In the genomic region with DNA sequence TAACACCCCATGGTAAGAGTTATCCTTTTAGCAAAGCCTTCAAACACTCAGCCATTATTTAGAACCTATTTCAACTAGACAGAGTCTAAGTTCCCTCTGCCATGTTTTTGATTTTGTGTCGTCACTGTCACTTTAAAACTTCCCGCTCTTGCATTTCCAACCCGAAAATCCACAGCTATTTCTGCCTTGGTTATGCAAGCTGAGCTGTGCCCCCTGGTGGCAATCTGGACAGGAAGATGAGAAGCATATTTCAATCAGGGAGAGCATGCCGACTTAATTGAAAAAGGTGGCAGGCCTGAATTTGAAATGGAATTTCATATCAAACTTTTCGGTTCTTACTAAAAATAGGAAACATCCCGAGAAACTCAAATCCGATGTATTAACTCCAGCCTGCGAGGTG, we compare ENCODE assay signal across 10 mouse cellular contexts. TPM values are rescaled to one million over a fixed set of nuclear protein-coding genes. Genes with fewer than 3 reads are reported as not detected.
DNase-seq lines count a peak whose midpoint lies in the region; ATAC-seq and TF ChIP-seq lines count a peak whose summit lies in the region.
"Had no signal": no experiment of that assay in that cellular context is flagged by ENCODE, and none has a peak within 500 bp of the region (broad histone marks: within the 10 kb centered on the region; RNA-seq: fewer than 3 reads in every experiment).

No protein-coding gene starts in this region.

- H3K27ac ChIP-seq in kidney, adult 2 months (ENCODE audit: insufficient read depth, low read depth, low read length), result no peak overlapping the region
- H3K27ac ChIP-seq in kidney, embryonic 15.5 days, result no peak overlapping the region
- H3K27ac ChIP-seq: liver, embryonic 15.5 days; stomach, embryonic 15.5 days had no signal

- no peaks in the 10 kb centered on the region for H3K36me3 ChIP-seq in kidney, adult 2 months (ENCODE audit: control insufficient read depth, insufficient read depth, low read length)
- H3K36me3 ChIP-seq in kidney, embryonic 15.5 days, result peaks cover 46% of the 10 kb centered on the region

- no peak overlapping the region for H3K4me2 ChIP-seq in kidney, embryonic 15.5 days
- H3K4me2 ChIP-seq: liver, embryonic 15.5 days; stomach, embryonic 15.5 days had no signal

- no peaks in the 10 kb centered on the region for H3K4me1 ChIP-seq in kidney, adult 2 months (ENCODE audit: control insufficient read depth, insufficient read depth, low read length)
- H3K4me1 ChIP-seq in kidney, embryonic 15.5 days, result no peaks in the 10 kb centered on the region
- H3K4me1 ChIP-seq: liver, embryonic 15.5 days; stomach, embryonic 15.5 days had no signal

- 60% methylated on average over 8 of the region's 8 CpGs for WGBS in kidney, adult 2 months
- WGBS in kidney, embryonic 15.5 days, result 65% methylated on average over 8 of the region's 8 CpGs

- DNase-seq in kidney, adult 2 months, result peak; percentile 41
- peak; percentile 10 for DNase-seq in adipocyte (ENCODE audit: low spot score)
- DNase-seq in embryo, embryonic 10 days (ENCODE audit: low spot score), result peak; percentile 66
- DNase-seq in layer of hippocampus, adult 9-10 months (ENCODE audit: low spot score), result peak; percentile 73
- peak; percentile 30 to 51 for DNase-seq in lung, postnatal 4 days
- DNase-seq in spleen, postnatal 14 days (ENCODE audit: low spot score in 2 of 2), result no peak
- no peak for DNase-seq in thymus, postnatal 0 days (ENCODE audit: low spot score)

- no peak for ATAC-seq in kidney, embryonic 15.5 days (replicated peaks; ENCODE audit: low FRiP score)

- H3K9me3 ChIP-seq in kidney, embryonic 15.5 days (replicated peaks), result no peaks in the 10 kb centered on the region
- H3K9me3 ChIP-seq: liver, embryonic 15.5 days; stomach, embryonic 15.5 days had no signal

- no peak overlapping the region for H3K4me3 ChIP-seq in kidney, adult 2 months (ENCODE audit: insufficient read depth, low read depth, low read length)
- H3K4me3 ChIP-seq in kidney, embryonic 15.5 days (replicated peaks), result no peak overlapping the region
- H3K4me3 ChIP-seq: liver, embryonic 15.5 days; stomach, embryonic 15.5 days had no signal

- peak; percentile 53 for TF ChIP-seq CTCF in kidney, adult 2 months (conservative IDR thresholded peaks at IDR 0.05; ENCODE audit: insufficient read depth, insufficient read length, low read depth, low read length)

- no peak for TF ChIP-seq POLR2A in kidney, adult 2 months (IDR thresholded peaks at IDR 0.05; ENCODE audit: low read depth, low read length)

- H3K27me3 ChIP-seq in kidney, adult 2 months (replicated peaks; ENCODE audit: control insufficient read depth, insufficient read depth, low read length), result no peaks in the 10 kb centered on the region
- H3K27me3 ChIP-seq in kidney, embryonic 15.5 days, result no peaks in the 10 kb centered on the region
- H3K27me3 ChIP-seq: liver, embryonic 15.5 days; stomach, embryonic 15.5 days had no signal

- no peak overlapping the region for H3K9ac ChIP-seq in kidney, embryonic 15.5 days
- H3K9ac ChIP-seq: liver, embryonic 15.5 days; stomach, embryonic 15.5 days had no signal

RNA-seq across cellular contexts. Expression of a gene that starts 35.6 kb away (rescaled TPM):
- polyA plus RNA-seq in kidney, adult 2 months (2012; rRNA removed), result 0.11 and 0.30 TPM in 2 replicates
- 63.7 and 65.7 TPM in 2 replicates for polyA plus RNA-seq in kidney, embryonic 15.5 days (2015; fragmentation: Nextera tagmentation; extraction: Ambion mirVana)
- polyA plus RNA-seq in thymus, postnatal 0 days (2015; fragmentation: Nextera tagmentation; extraction: Ambion mirVana), result 51.7 and 55.2 TPM in 2 replicates

Comparison
In these comparisons a context has a peak if more than half of its experiments do, and no peak if none do; other contexts are left out.
1. RNA of a gene that starts 35.6 kb away (polyA plus RNA-seq): 63.7 to 65.7 TPM in kidney, embryonic 15.5 days and 51.7 to 55.2 TPM in thymus, postnatal 0 days; 0.11 to 0.30 TPM in kidney, adult 2 months; every median in the first group is over 10 times any median in the second.
2. DNase-seq: peak in kidney, adult 2 months (single experiment), adipocyte (single experiment), embryo, embryonic 10 days (single experiment), layer of hippocampus, adult 9-10 months (single experiment) and lung, postnatal 4 days (2 of 2); none in spleen, postnatal 14 days (0 of 2) and thymus, postnatal 0 days (single experiment).